Comparison of ENCODE assay signal across 8 mouse cellular contexts in genomic region chr11:57598161-57598560, GRCm38 (mm10). TPM values are rescaled to one million over a fixed set of nuclear protein-coding genes. Genes with fewer than 3 reads are reported as not detected.
DNase-seq lines count a peak whose midpoint lies in the region; ATAC-seq and TF ChIP-seq lines count a peak whose summit lies in the region.

No protein-coding gene starts in this region.

- no peaks in the 10 kb centered on the region for H3K36me3 ChIP-seq in liver, embryonic 12.5 days
- H3K36me3 ChIP-seq in liver, postnatal 0 days (replicated peaks; ENCODE audit: insufficient read depth, low read length) = no peaks in the 10 kb centered on the region

- H3K9ac ChIP-seq in liver, embryonic 12.5 days = no peak overlapping the region
- H3K9ac ChIP-seq in liver, postnatal 0 days (replicated peaks) = no peak overlapping the region

- H3K27ac ChIP-seq in liver, embryonic 12.5 days = no peak overlapping the region
- no peak overlapping the region for H3K27ac ChIP-seq in liver, postnatal 0 days (ENCODE audit: low read depth)

- ATAC-seq in liver, embryonic 12.5 days = no peak
- no peak for ATAC-seq in liver, postnatal 0 days

- TF ChIP-seq CTCF in liver, postnatal 0 days (IDR thresholded peaks at IDR 0.05; ENCODE audit: low read depth) = no peak

- intact Hi-C loops in left cerebral cortex, postnatal 10 days (cut with DNase I) = no loop called here

- no peak for TF ChIP-seq EP300 in liver, postnatal 0 days (IDR thresholded peaks at IDR 0.05; ENCODE audit: low read depth)

- H3K4me1 ChIP-seq in liver, embryonic 12.5 days = peaks cover 15% of the 10 kb centered on the region
- no peaks in the 10 kb centered on the region for H3K4me1 ChIP-seq in liver, postnatal 0 days (ENCODE audit: insufficient read depth)

- peak; percentile 15 for DNase-seq in gastrocnemius, adult 18-20 months (ENCODE audit: low spot score)
- DNase-seq in gastrocnemius, adult 8-10 months (ENCODE audit: low spot score in 2 of 2) = no peak
- peak; percentile 56 for DNase-seq in Muller cell, postnatal 12 days (ENCODE audit: inconsistent ontology term)
- peak; percentile 23 for DNase-seq in gastrocnemius, postnatal 10 days
- peak; percentile 71 to 76 for DNase-seq in left cerebral cortex, postnatal 10 days (ENCODE audit: extremely low spot score in 1 of 2, low spot score in 2 of 2)
- no peak for DNase-seq in retina, postnatal 1 day
- no peak for DNase-seq in liver, postnatal 0 days

- H3K4me3 ChIP-seq in liver, embryonic 12.5 days = no peak overlapping the region
- no peak overlapping the region for H3K4me3 ChIP-seq in liver, postnatal 0 days (ENCODE audit: low read depth, low read length)

- peaks cover 19% of the 10 kb centered on the region for H3K27me3 ChIP-seq in liver, embryonic 12.5 days (replicated peaks)
- 0 out of 2 replicates have a peak, but pooled peaks cover 2% of the 10 kb centered on the region for H3K27me3 ChIP-seq in liver, postnatal 0 days (ENCODE audit: insufficient read depth, low read length)

- WGBS in liver, embryonic 12.5 days (ENCODE audit: insufficient replicate concordance) = 68% methylated on average over 5 of the region's 5 CpGs
- WGBS in liver, postnatal 0 days (ENCODE audit: insufficient replicate concordance) = 75% methylated on average over 5 of the region's 5 CpGs

- H3K4me2 ChIP-seq in liver, embryonic 12.5 days = no peak overlapping the region
- no peak overlapping the region for H3K4me2 ChIP-seq in liver, postnatal 0 days (ENCODE audit: low read depth, low read length)

- no peaks in the 10 kb centered on the region for H3K9me3 ChIP-seq in liver, embryonic 12.5 days (replicated peaks)
- no peaks in the 10 kb centered on the region for H3K9me3 ChIP-seq in liver, postnatal 0 days (ENCODE audit: low read length)

RNA-seq across cellular contexts. Expression of gene Galnt10, which starts 47.1 kb away (rescaled TPM):
- total RNA-seq in gastrocnemius, adult 18-20 months (2021) = 1 to 10 TPM; 4.0 to 4.2 TPM
- total RNA-seq in gastrocnemius, adult 8-10 months (2022) = 1 to 10 TPM; 2.3 to 3.5 (median 3.2) TPM
- 10 to 100 TPM; 13.0 to 15.7 TPM for total RNA-seq in gastrocnemius, postnatal 10 days (2021)
- total RNA-seq in left cerebral cortex, postnatal 10 days (2021) = 10 to 100 TPM in 1 of 2 experiments, 1 to 10 TPM in 1; 9.0 to 11.1 TPM
- 34.2 and 36.3 TPM in 2 replicates for polyA plus RNA-seq in liver, embryonic 12.5 days (2016; fragmentation: Nextera tagmentation; extraction: Ambion mirVana)
- 6.5 and 8.2 TPM in 2 replicates for polyA plus RNA-seq in liver, postnatal 0 days (2015; fragmentation: Nextera tagmentation; extraction: Ambion mirVana)

Comparison
In these comparisons a context has a peak if more than half of its experiments do, and no peak if none do; other contexts are left out.
1. DNase-seq: peak in gastrocnemius, adult 18-20 months (single experiment), Muller cell, postnatal 12 days (single experiment), gastrocnemius, postnatal 10 days (single experiment) and left cerebral cortex, postnatal 10 days (2 of 2); none in gastrocnemius, adult 8-10 months (0 of 2), retina, postnatal 1 day (single experiment) and liver, postnatal 0 days (single experiment).